Mouse (Mus musculus) myocyte (in vitro differentiated cells): ENCODE measurements around the gene Npw. TPM values are rescaled to one million over a fixed set of nuclear protein-coding genes. Genes with fewer than 3 reads are reported as not detected.

Experiments
- H3K27me3 ChIP-seq: one replicate; pipeline ENCODE4 v1.6.1; 2011; ENCODE audit not compliant: control insufficient read depth, insufficient read depth, insufficient read length
- H3K36me3 ChIP-seq: one replicate; pipeline ENCODE4 v1.6.1; 2011; ENCODE audit not compliant: control insufficient read depth, insufficient read depth
- H3K4me2 ChIP-seq: one replicate; pipeline ENCODE4 v1.6.1; 2011; ENCODE audit warnings: low read depth, control low read depth
- H3K4me3 ChIP-seq: one replicate; pipeline ENCODE4 v1.5.1; 2011; ENCODE audit warnings: mild to moderate bottlenecking, control low read depth, moderate library complexity
- H3K79me2 ChIP-seq: one replicate; pipeline ENCODE4 v1.6.1; 2011; ENCODE audit not compliant: control insufficient read depth, insufficient read depth
- H3ac ChIP-seq: one replicate; pipeline ENCODE4 v1.6.1; 2011; ENCODE audit not compliant: control insufficient read depth, insufficient read length
- CEBPB ChIP-seq: IDR thresholded peaks from 2 replicates; pipeline ENCODE4 v1.6.1; 2011; ENCODE audit warnings: mild to moderate bottlenecking, moderate library complexity; ENCODE audit not compliant: poor library complexity, insufficient read depth, severe bottlenecking
- E2F4 ChIP-seq: IDR thresholded peaks from one replicate; pipeline ENCODE4 v1.6.1; 2011; ENCODE audit warnings: mild to moderate bottlenecking, control low read depth, moderate library complexity; ENCODE audit not compliant: insufficient read depth
- MAX ChIP-seq: IDR thresholded peaks from one replicate; pipeline ENCODE4 v1.6.1; 2011; ENCODE audit warnings: low read depth, mild to moderate bottlenecking, control low read depth
- MYOD1 ChIP-seq, 3 experiments: IDR thresholded peaks; one replicate each; pipeline ENCODE4 v1.6.1; 2011; ENCODE audit warnings: control low read depth in 2 of 3, low read depth in 2 of 3, mild to moderate bottlenecking in 2 of 3, moderate library complexity in 1 of 3; ENCODE audit not compliant: insufficient read length in 2 of 3, control insufficient read depth in 1 of 3
- MYOG ChIP-seq, 3 experiments: IDR thresholded peaks; one replicate each; pipeline ENCODE4 v1.6.1; 2011; ENCODE audit warnings: control low read depth in 2 of 3, low read depth in 2 of 3, mild to moderate bottlenecking in 2 of 3; ENCODE audit not compliant: insufficient read length in 2 of 3, control insufficient read depth in 1 of 3, insufficient read depth in 1 of 3
- POLR2A ChIP-seq: IDR thresholded peaks from one replicate; pipeline ENCODE4 v1.6.1; 2011; ENCODE audit warnings: low read depth, mild to moderate bottlenecking, control low read depth, moderate library complexity; ENCODE audit not compliant: insufficient read length
- POLR2AphosphoS2 ChIP-seq: IDR thresholded peaks from one replicate; pipeline ENCODE4 v1.6.1; 2011; ENCODE audit warnings: low read depth, control low read depth; ENCODE audit not compliant: insufficient read length
- REST ChIP-seq: IDR thresholded peaks from one replicate; pipeline ENCODE4 v1.6.1; 2011; ENCODE audit warnings: mild to moderate bottlenecking, control low read depth, moderate library complexity; ENCODE audit not compliant: insufficient read depth, insufficient read length
- SRF ChIP-seq: IDR thresholded peaks from one replicate; pipeline ENCODE4 v1.6.1; 2011; ENCODE audit warnings: low read depth; ENCODE audit not compliant: control insufficient read depth, insufficient read length
- TCF12 ChIP-seq: IDR thresholded peaks from one replicate; pipeline ENCODE4 v1.6.1; 2011; ENCODE audit warnings: mild to moderate bottlenecking, control low read depth; ENCODE audit not compliant: poor library complexity, insufficient read depth, severe bottlenecking
- TCF3 ChIP-seq: IDR thresholded peaks from one replicate; pipeline ENCODE4 v1.6.1; 2011; ENCODE audit warnings: low read depth, control low read depth; ENCODE audit not compliant: insufficient read length
- USF1 ChIP-seq: IDR thresholded peaks from one replicate; pipeline ENCODE4 v1.6.1; 2011; ENCODE audit warnings: low read depth, mild to moderate bottlenecking, control low read depth, moderate library complexity
- polyA plus RNA-seq: library from polyadenylated mRNA; unstranded; fragments of >200 nt; fragmentation: generic; extraction: Trizol; gene quantifications from one replicate; pipeline ENCODE4 v1.2.1, GENCODE M21; 2012; ENCODE audit warnings: missing spikeins

The Npw gene
- polyA plus RNA-seq, 1 experiment = not detected

GRCm38 (mm10) chr17:24650766-24651165, 7.5 kb downstream of the Npw start:
- Histone ChIP-seq H3K4me3 (no peak overlapping the region), H3K79me2 (no peaks in the 10 kb centered on the region), H3K27me3 (no peaks in the 10 kb centered on the region), H3ac (no peak overlapping the region), H3K36me3 (no peaks in the 10 kb centered on the region), H3K4me2 (no peak overlapping the region)
- TF ChIP-seq E2F4 (no peak), MYOG (IDR thresholded peaks at IDR 0.05; ENCODE audit: control insufficient read depth in 1 of 3, insufficient read depth in 1 of 3, insufficient read length in 2 of 3, low read depth in 2 of 3) (no peak), SRF (no peak), CEBPB (no peak), TCF12 (no peak), REST (no peak)

GRCm38 (mm10) chr17:24650070-24650616, 8.1 kb downstream of the Npw start, which contains the start of gene Slc9a3r2:
Gene Slc9a3r2, minus strand, starts transcription at chr17:24650327.
- Histone ChIP-seq H3K4me2 (peak within 1 kb of the TSS; percentile 87), H3K36me3 (no peaks in the 10 kb centered on the region), H3K4me3 (peak within 1 kb of the TSS; percentile 5), H3ac (peak within 1 kb of the TSS; percentile 4), H3K79me2 (no peaks in the 10 kb centered on the region), H3K27me3 (no peaks in the 10 kb centered on the region)
- peak in 1 of 3 experiments; percentile 18 for TF ChIP-seq MYOD1 (IDR thresholded peaks at IDR 0.05; ENCODE audit: control insufficient read depth in 1 of 3, insufficient read length in 2 of 3, low read depth in 2 of 3)
- peak; percentile 60 for TF ChIP-seq POLR2A
- TF ChIP-seq MAX = no peak
- no peak for TF ChIP-seq TCF3
- peak; percentile 36 for TF ChIP-seq POLR2AphosphoS2
- TF ChIP-seq CEBPB = no peak

- Histone ChIP-seq H3K36me3 (no peaks in the 10 kb centered on the region), H3K27me3 (no peaks in the 10 kb centered on the region), H3K4me2 (peak overlapping the region; percentile 87), H3K79me2 (no peaks in the 10 kb centered on the region), H3ac (peak overlapping the region; percentile 4), H3K4me3 (peak overlapping the region; percentile 5)
- peak in 1 of 3 experiments; percentile 14 for TF ChIP-seq MYOD1 (IDR thresholded peaks at IDR 0.05; ENCODE audit: control insufficient read depth in 1 of 3, insufficient read length in 2 of 3, low read depth in 2 of 3)
- peak in 1 of 3 experiments; percentile 35 for TF ChIP-seq MYOG (IDR thresholded peaks at IDR 0.05; ENCODE audit: control insufficient read depth in 1 of 3, insufficient read depth in 1 of 3, insufficient read length in 2 of 3, low read depth in 2 of 3)
- no peak for TF ChIP-seq TCF12
These were observed 8.6 kb downstream of the Npw start for GRCm38 (mm10) chr17:24649581-24650069.

GRCm38 (mm10) chr17:24648731-24649377, 9.4 kb downstream of the Npw start:
- Histone ChIP-seq H3K4me2 (peak overlapping the region; percentile 87), H3K4me3 (peak overlapping the region; percentile 5), H3ac (no peak overlapping the region), H3K79me2 (no peaks in the 10 kb centered on the region), H3K36me3 (no peaks in the 10 kb centered on the region), H3K27me3 (no peaks in the 10 kb centered on the region)
- TF ChIP-seq CEBPB = no peak
- no peak for TF ChIP-seq MYOD1 (IDR thresholded peaks at IDR 0.05; ENCODE audit: control insufficient read depth in 1 of 3, insufficient read length in 2 of 3, low read depth in 2 of 3)
- no peak for TF ChIP-seq TCF12
- no peak for TF ChIP-seq TCF3
- no peak for TF ChIP-seq E2F4
- TF ChIP-seq POLR2A = no peak
- no peak for TF ChIP-seq REST
- TF ChIP-seq SRF = no peak
- TF ChIP-seq POLR2AphosphoS2 = no peak
- TF ChIP-seq MAX = no peak
- TF ChIP-seq USF1 = no peak

- no peak overlapping the region for H3K4me2 ChIP-seq
- H3K36me3 ChIP-seq = no peaks in the 10 kb centered on the region
- TF ChIP-seq TCF12 = no peak
- no peak for TF ChIP-seq POLR2AphosphoS2
- no peaks in the 10 kb centered on the region for H3K27me3 ChIP-seq
- H3K4me3 ChIP-seq = no peak overlapping the region
- no peak overlapping the region for H3ac ChIP-seq
- H3K79me2 ChIP-seq = no peaks in the 10 kb centered on the region
These were observed 10.8 kb downstream of the Npw start for GRCm38 (mm10) chr17:24647493-24647892.
